Mouse (Mus musculus): ENCODE results near the gene Ticrr. TPM values are rescaled to one million over a fixed set of nuclear protein-coding genes. Genes with fewer than 3 reads are reported as not detected.

The Ticrr gene
- polyA plus RNA-seq, 1 experiment from 2014 or later: 0.98 TPM

- Histone ChIP-seq H3K9me3 (ENCODE audit: control insufficient read depth, low read length) (no peaks in the 10 kb centered on the region), H3K4me2 (ENCODE audit: low read depth, low read length) (peak overlapping the region; percentile 100), H3K36me3 (ENCODE audit: control insufficient read depth, insufficient read depth, low read length) (no peaks in the 10 kb centered on the region), H3K4me3 (ENCODE audit: low read depth, low read length) (peak overlapping the region; percentile 76), H3K9ac (replicated peaks; ENCODE audit: low read depth, low read length) (0 out of 2 replicates have a peak overlapping the region, but pooled peaks have one; percentile 21), H3K27me3 (ENCODE audit: control insufficient read depth, insufficient read depth, low read length) (no peaks in the 10 kb centered on the region), H3K4me1 (ENCODE audit: control insufficient read depth, insufficient read depth, low read length) (0 out of 2 replicates have a peak, but pooled peaks cover 5% of the 10 kb centered on the region), H3K27ac (ENCODE audit: low read depth, low read length) (no peak overlapping the region)
- no peak for ATAC-seq (ENCODE audit: low read depth)
- 20% methylated on average over 5 of the region's 5 CpGs for WGBS
These were observed 1.4 kb downstream of the Ticrr start for GRCm38 (mm10) chr7:79661253-79661890.

GRCm38 (mm10) chr7:79666690-79667089, 6.7 kb downstream of the Ticrr start:
- no peak overlapping the region for H3K9ac ChIP-seq (replicated peaks; ENCODE audit: low read depth, low read length)
- H3K4me3 ChIP-seq (ENCODE audit: low read depth, low read length): no peak overlapping the region
- H3K27ac ChIP-seq (ENCODE audit: low read depth, low read length): no peak overlapping the region
- no peaks in the 10 kb centered on the region for H3K9me3 ChIP-seq (ENCODE audit: control insufficient read depth, low read length)
- no peaks in the 10 kb centered on the region for H3K4me1 ChIP-seq (ENCODE audit: control insufficient read depth, insufficient read depth, low read length)
- H3K27me3 ChIP-seq (ENCODE audit: control insufficient read depth, insufficient read depth, low read length): no peaks in the 10 kb centered on the region
- H3K4me2 ChIP-seq (ENCODE audit: low read depth, low read length): no peak overlapping the region
- H3K36me3 ChIP-seq (ENCODE audit: control insufficient read depth, insufficient read depth, low read length): no peaks in the 10 kb centered on the region
- no peak for ATAC-seq (ENCODE audit: low read depth)

GRCm38 (mm10) chr7:79670900-79671604, 11.1 kb downstream of the Ticrr start:
- H3K4me1 ChIP-seq (ENCODE audit: control insufficient read depth, insufficient read depth, low read length): no peaks in the 10 kb centered on the region
- H3K27ac ChIP-seq (ENCODE audit: low read depth, low read length): no peak overlapping the region
- ATAC-seq (ENCODE audit: low read depth): no peak
- no peaks in the 10 kb centered on the region for H3K36me3 ChIP-seq (ENCODE audit: control insufficient read depth, insufficient read depth, low read length)
- no peak overlapping the region for H3K4me3 ChIP-seq (ENCODE audit: low read depth, low read length)
- WGBS: 96% methylated on average over 4 of the region's 4 CpGs
- H3K27me3 ChIP-seq (ENCODE audit: control insufficient read depth, insufficient read depth, low read length): no peaks in the 10 kb centered on the region
- H3K9ac ChIP-seq (replicated peaks; ENCODE audit: low read depth, low read length): no peak overlapping the region
- H3K4me2 ChIP-seq (ENCODE audit: low read depth, low read length): no peak overlapping the region
- H3K9me3 ChIP-seq (ENCODE audit: control insufficient read depth, low read length): no peaks in the 10 kb centered on the region

- Histone ChIP-seq H3K4me1 (ENCODE audit: control insufficient read depth, insufficient read depth, low read length) (no peaks in the 10 kb centered on the region), H3K36me3 (ENCODE audit: control insufficient read depth, insufficient read depth, low read length) (no peaks in the 10 kb centered on the region), H3K9me3 (ENCODE audit: control insufficient read depth, low read length) (no peaks in the 10 kb centered on the region), H3K27me3 (ENCODE audit: control insufficient read depth, insufficient read depth, low read length) (no peaks in the 10 kb centered on the region), H3K4me2 (ENCODE audit: low read depth, low read length) (no peak overlapping the region), H3K27ac (ENCODE audit: low read depth, low read length) (no peak overlapping the region), H3K9ac (replicated peaks; ENCODE audit: low read depth, low read length) (no peak overlapping the region), H3K4me3 (ENCODE audit: low read depth, low read length) (no peak overlapping the region)
- ATAC-seq (ENCODE audit: low read depth): no peak
These were observed 19.2 kb downstream of the Ticrr start for GRCm38 (mm10) chr7:79679186-79679585.

DNA sequence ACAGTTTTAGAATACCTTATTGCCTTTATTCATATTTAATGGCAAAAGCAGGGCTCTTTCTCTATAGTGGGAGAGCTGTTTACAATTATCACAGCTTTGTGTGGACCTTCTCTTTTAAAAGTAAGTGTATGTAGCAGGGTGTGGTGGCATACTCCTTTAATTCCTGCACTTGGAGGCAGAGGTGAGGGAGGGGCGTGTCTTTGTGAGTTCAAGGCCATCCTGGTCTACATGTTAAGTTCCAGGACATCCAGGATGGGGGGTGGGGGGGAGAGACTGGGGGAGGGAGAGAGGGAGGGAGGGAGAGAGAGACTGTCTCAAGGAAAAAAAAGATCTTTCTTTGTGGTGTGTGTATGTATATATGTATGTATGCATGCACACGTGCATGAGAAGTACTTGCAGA, 20.2 kb downstream of the Ticrr start:
- no peaks in the 10 kb centered on the region for H3K9me3 ChIP-seq (ENCODE audit: control insufficient read depth, low read length)
- H3K9ac ChIP-seq (replicated peaks; ENCODE audit: low read depth, low read length): no peak overlapping the region
- H3K4me3 ChIP-seq (ENCODE audit: low read depth, low read length): no peak overlapping the region
- 96% methylated on average over 2 of the region's 2 CpGs for WGBS
- ATAC-seq (ENCODE audit: low read depth): no peak
- H3K27me3 ChIP-seq (ENCODE audit: control insufficient read depth, insufficient read depth, low read length): no peaks in the 10 kb centered on the region
- no peaks in the 10 kb centered on the region for H3K4me1 ChIP-seq (ENCODE audit: control insufficient read depth, insufficient read depth, low read length)
- H3K27ac ChIP-seq (ENCODE audit: low read depth, low read length): no peak overlapping the region
- no peak overlapping the region for H3K4me2 ChIP-seq (ENCODE audit: low read depth, low read length)
- no peaks in the 10 kb centered on the region for H3K36me3 ChIP-seq (ENCODE audit: control insufficient read depth, insufficient read depth, low read length)

DNA sequence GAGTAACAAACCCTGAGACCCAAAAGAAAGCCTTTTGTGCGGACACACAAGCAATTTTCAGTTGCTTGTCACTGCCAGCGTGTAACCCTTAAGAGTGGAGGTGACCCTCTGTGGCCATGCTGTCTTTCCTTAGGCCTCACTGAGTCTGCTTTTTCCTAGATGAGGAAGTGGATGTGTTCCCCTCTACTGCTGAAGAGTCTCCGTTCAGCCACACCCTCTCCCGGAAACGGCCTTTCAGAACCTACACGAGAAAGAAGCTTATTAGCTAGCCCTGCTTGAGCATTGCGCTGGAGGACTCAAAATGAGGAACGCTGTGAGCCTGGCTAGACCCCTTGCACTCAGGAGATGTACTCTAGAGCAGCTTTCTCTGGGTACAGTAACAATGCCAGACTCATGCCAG, 36.5 kb downstream of the Ticrr start:
- no peak overlapping the region for H3K27ac ChIP-seq (ENCODE audit: low read depth, low read length)
- no peaks in the 10 kb centered on the region for H3K9me3 ChIP-seq (ENCODE audit: control insufficient read depth, low read length)
- no peaks in the 10 kb centered on the region for H3K36me3 ChIP-seq (ENCODE audit: control insufficient read depth, insufficient read depth, low read length)
- H3K4me3 ChIP-seq (ENCODE audit: low read depth, low read length): no peak overlapping the region
- 89% methylated on average over 8 of the region's 8 CpGs for WGBS
- no peak overlapping the region for H3K9ac ChIP-seq (replicated peaks; ENCODE audit: low read depth, low read length)
- H3K27me3 ChIP-seq (ENCODE audit: control insufficient read depth, insufficient read depth, low read length): no peaks in the 10 kb centered on the region
- H3K4me1 ChIP-seq (ENCODE audit: control insufficient read depth, insufficient read depth, low read length): no peaks in the 10 kb centered on the region
- H3K4me2 ChIP-seq (ENCODE audit: low read depth, low read length): no peak overlapping the region
- no peak for ATAC-seq (ENCODE audit: low read depth)

DNA sequence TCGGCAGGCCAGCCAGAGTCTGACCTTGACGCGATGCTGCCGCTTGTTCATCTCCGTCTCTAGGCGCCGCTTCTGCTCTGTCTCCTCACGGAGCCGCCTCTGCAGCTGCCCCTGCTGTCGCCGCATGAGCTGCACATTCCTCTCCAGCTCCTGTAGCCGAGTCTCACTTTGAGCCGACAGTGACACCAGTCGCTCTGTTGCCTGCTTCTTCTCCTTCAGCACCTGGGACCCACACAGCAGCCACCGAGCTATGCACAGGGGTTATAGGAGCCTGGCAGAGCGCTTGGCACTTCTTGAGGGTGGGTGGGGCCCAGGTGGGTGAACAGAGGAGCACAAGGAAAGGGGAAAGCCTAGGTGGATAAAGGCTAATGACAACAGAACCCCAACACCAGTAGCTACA, 42.8 kb downstream of the Ticrr start:
- Histone ChIP-seq H3K4me1 (ENCODE audit: control insufficient read depth, insufficient read depth, low read length) (no peaks in the 10 kb centered on the region), H3K4me2 (ENCODE audit: low read depth, low read length) (no peak overlapping the region), H3K27me3 (ENCODE audit: control insufficient read depth, insufficient read depth, low read length) (no peaks in the 10 kb centered on the region), H3K36me3 (ENCODE audit: control insufficient read depth, insufficient read depth, low read length) (no peaks in the 10 kb centered on the region), H3K9me3 (ENCODE audit: control insufficient read depth, low read length) (no peaks in the 10 kb centered on the region), H3K27ac (ENCODE audit: low read depth, low read length) (no peak overlapping the region), H3K9ac (replicated peaks; ENCODE audit: low read depth, low read length) (no peak overlapping the region), H3K4me3 (ENCODE audit: low read depth, low read length) (no peak overlapping the region)
- no peak for ATAC-seq (ENCODE audit: low read depth)
- 86% methylated on average over 16 of the region's 16 CpGs for WGBS

DNA sequence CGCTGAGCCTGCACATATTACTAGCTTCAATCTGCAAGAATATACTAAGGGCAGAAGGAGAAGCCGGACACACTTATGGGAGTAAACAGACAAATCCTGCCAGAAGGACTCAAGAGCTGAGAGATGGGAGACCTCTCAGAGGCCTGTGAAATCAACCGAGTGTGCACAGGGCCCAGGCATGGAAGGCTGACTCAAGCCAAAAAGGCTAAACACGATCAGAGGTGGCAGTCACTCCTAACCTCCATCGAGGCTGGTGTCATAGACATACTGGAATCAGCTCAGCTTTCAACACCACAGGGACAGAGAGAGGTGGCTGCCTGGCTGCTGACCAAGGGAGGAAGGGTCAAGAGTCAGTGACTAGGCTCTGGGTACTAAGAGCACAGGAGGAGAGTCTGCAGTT, 45.2 kb downstream of the Ticrr start:
- Histone ChIP-seq H3K9ac (replicated peaks; ENCODE audit: low read depth, low read length) (no peak overlapping the region), H3K4me1 (ENCODE audit: control insufficient read depth, insufficient read depth, low read length) (no peaks in the 10 kb centered on the region), H3K4me3 (ENCODE audit: low read depth, low read length) (no peak overlapping the region), H3K9me3 (ENCODE audit: control insufficient read depth, low read length) (no peaks in the 10 kb centered on the region), H3K27ac (ENCODE audit: low read depth, low read length) (no peak overlapping the region), H3K27me3 (ENCODE audit: control insufficient read depth, insufficient read depth, low read length) (no peaks in the 10 kb centered on the region), H3K4me2 (ENCODE audit: low read depth, low read length) (no peak overlapping the region), H3K36me3 (ENCODE audit: control insufficient read depth, insufficient read depth, low read length) (no peaks in the 10 kb centered on the region)
- no peak for ATAC-seq (ENCODE audit: low read depth)
- WGBS: 91% methylated on average over 5 of the region's 5 CpGs

GRCm38 (mm10) chr7:79710130-79710607, 50.2 kb downstream of the Ticrr start:
- Histone ChIP-seq H3K4me3 (ENCODE audit: low read depth, low read length) (peak overlapping the region; percentile 43), H3K27me3 (ENCODE audit: control insufficient read depth, insufficient read depth, low read length) (no peaks in the 10 kb centered on the region), H3K27ac (ENCODE audit: low read depth, low read length) (no peak overlapping the region), H3K9ac (replicated peaks; ENCODE audit: low read depth, low read length) (peak overlapping the region; percentile 53), H3K4me2 (ENCODE audit: low read depth, low read length) (peak overlapping the region; percentile 63), H3K36me3 (ENCODE audit: control insufficient read depth, insufficient read depth, low read length) (no peaks in the 10 kb centered on the region), H3K4me1 (ENCODE audit: control insufficient read depth, insufficient read depth, low read length) (0 out of 2 replicates have a peak, but pooled peaks cover 4% of the 10 kb centered on the region), H3K9me3 (ENCODE audit: control insufficient read depth, low read length) (no peaks in the 10 kb centered on the region)
- ATAC-seq (ENCODE audit: low read depth): peak; percentile 89
- under 1% methylated on average over 55 of the region's 55 CpGs for WGBS

Data from neural tube, embryonic 14.5 days (tissue).